Mouse (Mus musculus): ENCODE measurements around the gene Nup107. TPM values are rescaled to one million over a fixed set of nuclear protein-coding genes. Genes with fewer than 3 reads are reported as not detected.
A peak's percentile ranks its signal among the peaks of the same experiment; 100 is the strongest.
"Not testable (repeated sequence)": the region's sequence is repeated elsewhere in the genome, so short reads cannot be mapped to it uniquely, and the experiment has no call there.

The Nup107 gene
- total RNA-seq, 2 experiments from 2014 or later, result 4.3 to 5.5 TPM

GRCm38 (mm10) chr10:117726888-117727385, 65.6 kb downstream of the Nup107 start:
- no peak for DNase-seq
- intact Hi-C loops (cut with DNase I), result no loop called here

GRCm38 (mm10) chr10:117726350-117726749, 66.2 kb downstream of the Nup107 start:
- intact Hi-C loops (cut with DNase I), result no loop called here
- DNase-seq, result no peak

GRCm38 (mm10) chr10:117725671-117726070, 66.8 kb downstream of the Nup107 start:
- intact Hi-C loops (cut with DNase I), result no loop called here
- DNase-seq, result no peak

GRCm38 (mm10) chr10:117724804-117725361, 67.6 kb downstream of the Nup107 start:
- DNase-seq, result no peak

GRCm38 (mm10) chr10:117724136-117724718, 68.3 kb downstream of the Nup107 start:
- no peak for DNase-seq
- intact Hi-C loops (cut with DNase I), result no loop called here

More at GRCm38 (mm10) chr10:117724804-117725361, 67.6 kb downstream of the Nup107 start:
- intact Hi-C loops (cut with DNase I), result no loop called here

- intact Hi-C loops (cut with DNase I), result no loop called here
- DNase-seq, result peak in 1 of 2 experiments; percentile 24
These were observed 74.1 kb downstream of the Nup107 start for GRCm38 (mm10) chr10:117718161-117719119.

GRCm38 (mm10) chr10:117717583-117717982, 74.9 kb downstream of the Nup107 start:
- DNase-seq, result no peak
- intact Hi-C loops (cut with DNase I), result no loop called here

GRCm38 (mm10) chr10:117716686-117717085, 75.8 kb downstream of the Nup107 start:
- intact Hi-C loops (cut with DNase I), result no loop called here

GRCm38 (mm10) chr10:117715654-117716053, 76.9 kb downstream of the Nup107 start:
- DNase-seq; intact Hi-C loops (cut with DNase I): not testable (repeated sequence)

More at GRCm38 (mm10) chr10:117716686-117717085, 75.8 kb downstream of the Nup107 start:
- no peak for DNase-seq

GRCm38 (mm10) chr10:117714928-117715500, 77.5 kb downstream of the Nup107 start:
- intact Hi-C loops (cut with DNase I), result no loop called here
- no peak for DNase-seq

GRCm38 (mm10) chr10:117714048-117714545, 78.4 kb downstream of the Nup107 start:
- DNase-seq, result no peak
- intact Hi-C loops (cut with DNase I), result no loop called here

- intact Hi-C loops (cut with DNase I), result no loop called here
- no peak for DNase-seq
These were observed 79.0 kb downstream of the Nup107 start for GRCm38 (mm10) chr10:117713466-117713865.

- intact Hi-C loops (cut with DNase I), result no loop called here
- no peak for DNase-seq
These were observed 79.6 kb downstream of the Nup107 start for GRCm38 (mm10) chr10:117712871-117713270.

- DNase-seq, result no peak
- intact Hi-C loops (cut with DNase I), result no loop called here
These were observed 80.2 kb downstream of the Nup107 start for GRCm38 (mm10) chr10:117712191-117712754.

- intact Hi-C loops (cut with DNase I), result no loop called here
- no peak for DNase-seq
These were observed 81.1 kb downstream of the Nup107 start for GRCm38 (mm10) chr10:117711408-117711807.

- intact Hi-C loops (cut with DNase I), result no loop called here
These were observed 81.8 kb downstream of the Nup107 start, which contains the start of gene Mdm2 for GRCm38 (mm10) chr10:117710604-117711141. Gene Mdm2, minus strand, starts transcription at chr10:117710758.

GRCm38 (mm10) chr10:117709930-117710603, 82.4 kb downstream of the Nup107 start:
- intact Hi-C loops (cut with DNase I), result loop anchor here (10.0 kb wide), 1 partner anchor 355 kb away; no protein-coding TSS in a partner anchor
- DNase-seq, result peak; percentile 64 to 81

More at GRCm38 (mm10) chr10:117710604-117711141, 81.8 kb downstream of the Nup107 start, which contains the start of gene Mdm2:
- DNase-seq, result peak; percentile 97

- no peak for DNase-seq
- intact Hi-C loops (cut with DNase I), result loop anchor here (10.0 kb wide), 1 partner anchor 355 kb away; no protein-coding TSS in a partner anchor
These were observed 83.1 kb downstream of the Nup107 start for GRCm38 (mm10) chr10:117709326-117709830.

- intact Hi-C loops (cut with DNase I), result loop anchor here (10.0 kb wide), 1 partner anchor 354 kb away; no protein-coding TSS in a partner anchor
- DNase-seq, result no peak
These were observed 83.6 kb downstream of the Nup107 start for GRCm38 (mm10) chr10:117708856-117709255.

Measured in gastrocnemius, postnatal 36 days (tissue).